Mouse (Mus musculus): ENCODE measurements around the gene Them7. TPM values are rescaled to one million over a fixed set of nuclear protein-coding genes. Genes with fewer than 3 reads are reported as not detected.

Them7 gene
- polyA plus RNA-seq, 1 experiment from 2014 or later = 0.98 TPM

DNA sequence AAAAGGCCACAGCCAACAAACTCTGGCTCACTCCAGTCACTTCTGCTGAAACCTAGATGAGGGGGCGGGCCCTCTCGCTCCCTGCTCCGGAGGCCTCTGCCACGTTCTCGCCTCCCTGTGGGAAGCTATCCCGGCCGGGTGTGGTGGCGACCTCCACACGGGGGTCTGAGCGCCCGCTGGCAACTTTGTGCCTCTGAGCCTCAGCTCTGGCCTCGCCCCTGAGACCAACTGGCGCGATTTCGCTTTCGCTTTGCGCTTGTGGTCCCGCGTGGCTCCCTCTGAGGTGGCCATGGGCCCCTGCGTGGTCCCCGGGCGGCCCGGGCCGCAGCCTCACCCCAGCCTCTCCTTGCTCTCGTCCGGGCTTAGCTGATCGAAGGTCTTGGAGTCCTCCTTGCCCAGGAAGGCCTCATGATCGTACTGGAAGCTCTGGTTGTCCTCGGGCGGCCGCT, 174.5 kb downstream of the Them7 start:
- H3K4me1 ChIP-seq (ENCODE audit: control insufficient read depth, insufficient read depth, low read length) = peaks cover 27% of the 10 kb centered on the region
- peak; percentile 58 for ATAC-seq (replicated peaks; ENCODE audit: extremely low read depth, insufficient read depth, low FRiP score)
- WGBS = 0% methylated on average over 31 of the region's 31 CpGs
- H3K9ac ChIP-seq (ENCODE audit: low read length) = peak overlapping the region; percentile 91
- H3K36me3 ChIP-seq (ENCODE audit: control insufficient read depth, insufficient read depth) = peaks cover 7% of the 10 kb centered on the region
- H3K27me3 ChIP-seq (ENCODE audit: control insufficient read depth, insufficient read depth, low read length) = no peaks in the 10 kb centered on the region
- peak overlapping the region; percentile 90 for H3K4me3 ChIP-seq (ENCODE audit: low read length)
- peak overlapping the region; percentile 95 for H3K27ac ChIP-seq (ENCODE audit: low read length)
- peak overlapping the region; percentile 72 for H3K4me2 ChIP-seq (ENCODE audit: low read depth, low read length)
- H3K9me3 ChIP-seq (replicated peaks; ENCODE audit: control insufficient read depth, low read length) = no peaks in the 10 kb centered on the region

- peak within 1 kb of the TSS; percentile 91 for H3K9ac ChIP-seq (ENCODE audit: low read length)
- peak within 1 kb of the TSS; percentile 95 for H3K27ac ChIP-seq (ENCODE audit: low read length)
- ATAC-seq (replicated peaks; ENCODE audit: extremely low read depth, insufficient read depth, low FRiP score) = peak; percentile 94
- peaks cover 27% of the 10 kb centered on the region for H3K4me1 ChIP-seq (ENCODE audit: control insufficient read depth, insufficient read depth, low read length)
- H3K9me3 ChIP-seq (replicated peaks; ENCODE audit: control insufficient read depth, low read length) = no peaks in the 10 kb centered on the region
- WGBS = 1% methylated on average over 54 of the region's 57 CpGs
- H3K4me2 ChIP-seq (ENCODE audit: low read depth, low read length) = peak within 1 kb of the TSS; percentile 72
- H3K36me3 ChIP-seq (ENCODE audit: control insufficient read depth, insufficient read depth) = peaks cover 3% of the 10 kb centered on the region
- H3K27me3 ChIP-seq (ENCODE audit: control insufficient read depth, insufficient read depth, low read length) = no peaks in the 10 kb centered on the region
- H3K4me3 ChIP-seq (ENCODE audit: low read length) = peak within 1 kb of the TSS; percentile 90
Measured at GRCm38 (mm10) chr2:105399085-105399891, 175.2 kb downstream of the Them7 start, which contains the start of gene Rcn1. Rcn1 (minus strand) TSS chr2:105399319.

- no peak overlapping the region for H3K4me3 ChIP-seq (ENCODE audit: low read length)
- no peak overlapping the region for H3K27ac ChIP-seq (ENCODE audit: low read length)
- WGBS = 91% methylated on average over 4 of the region's 4 CpGs
Measured at GRCm38 (mm10) chr2:105400558-105400957, 176.4 kb downstream of the Them7 start.

DNA sequence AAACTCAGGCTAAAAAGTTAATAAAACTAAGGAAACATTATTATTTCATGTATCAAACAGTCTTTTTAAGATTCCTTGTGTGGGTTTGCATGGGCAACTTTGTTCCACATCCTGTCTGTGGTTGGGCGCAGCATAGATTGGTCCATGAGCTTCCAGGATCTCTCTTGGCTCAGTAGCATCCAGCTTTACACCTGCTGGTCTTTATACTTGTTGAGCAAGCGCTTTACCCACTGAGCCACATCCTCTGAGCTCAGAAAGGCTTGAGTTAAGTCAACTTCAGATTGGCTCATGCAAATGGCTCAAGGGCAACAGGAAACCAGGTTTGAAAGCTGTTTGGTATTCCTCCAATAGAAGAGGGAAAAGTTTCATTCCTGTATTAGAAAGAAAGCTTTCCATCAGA, 178.1 kb downstream of the Them7 start:
- H3K4me3 ChIP-seq (ENCODE audit: low read length) = no peak overlapping the region
- no peak for ATAC-seq (replicated peaks; ENCODE audit: extremely low read depth, insufficient read depth, low FRiP score)
- H3K9ac ChIP-seq (ENCODE audit: low read length) = no peak overlapping the region
- H3K9me3 ChIP-seq (replicated peaks; ENCODE audit: control insufficient read depth, low read length) = no peaks in the 10 kb centered on the region
- H3K4me1 ChIP-seq (ENCODE audit: control insufficient read depth, insufficient read depth, low read length) = peaks cover 16% of the 10 kb centered on the region
- H3K36me3 ChIP-seq (ENCODE audit: control insufficient read depth, insufficient read depth) = no peaks in the 10 kb centered on the region
- no peak overlapping the region for H3K27ac ChIP-seq (ENCODE audit: low read length)
- WGBS = 79% methylated on average over 2 of the region's 2 CpGs
- no peaks in the 10 kb centered on the region for H3K27me3 ChIP-seq (ENCODE audit: control insufficient read depth, insufficient read depth, low read length)
- no peak overlapping the region for H3K4me2 ChIP-seq (ENCODE audit: low read depth, low read length)

More at GRCm38 (mm10) chr2:105400558-105400957, 176.4 kb downstream of the Them7 start:
- ATAC-seq (replicated peaks; ENCODE audit: extremely low read depth, insufficient read depth, low FRiP score) = no peak
- Histone ChIP-seq H3K9me3 (replicated peaks; ENCODE audit: control insufficient read depth, low read length) (no peaks in the 10 kb centered on the region), H3K4me2 (ENCODE audit: low read depth, low read length) (no peak overlapping the region), H3K27me3 (ENCODE audit: control insufficient read depth, insufficient read depth, low read length) (no peaks in the 10 kb centered on the region), H3K36me3 (ENCODE audit: control insufficient read depth, insufficient read depth) (no peaks in the 10 kb centered on the region), H3K4me1 (ENCODE audit: control insufficient read depth, insufficient read depth, low read length) (peaks cover 27% of the 10 kb centered on the region), H3K9ac (ENCODE audit: low read length) (no peak overlapping the region)

DNA sequence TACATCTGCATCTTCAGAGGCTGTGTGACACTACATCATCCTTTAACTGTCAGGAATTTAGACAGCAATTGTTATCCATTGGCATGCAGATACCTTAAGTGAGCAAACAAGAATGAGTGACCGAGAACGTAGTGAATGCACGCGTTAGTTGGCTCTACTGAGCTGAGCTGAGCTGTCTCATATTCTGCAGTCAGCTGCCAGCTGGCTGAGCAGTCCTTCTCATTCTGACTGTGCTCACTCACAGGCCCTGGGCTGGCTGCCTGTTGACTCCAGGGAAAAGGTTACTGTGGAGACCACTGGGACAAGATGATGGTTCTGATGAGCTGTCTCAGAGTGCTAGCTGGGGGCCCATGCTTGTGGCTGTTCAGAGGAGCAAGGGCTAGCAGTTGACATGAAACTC, 184.4 kb downstream of the Them7 start:
- H3K27ac ChIP-seq (ENCODE audit: low read length) = no peak overlapping the region
- ATAC-seq (replicated peaks; ENCODE audit: extremely low read depth, insufficient read depth, low FRiP score) = peak; percentile 55
- H3K4me2 ChIP-seq (ENCODE audit: low read depth, low read length) = no peak overlapping the region
- H3K4me1 ChIP-seq (ENCODE audit: control insufficient read depth, insufficient read depth, low read length) = no peaks in the 10 kb centered on the region; the same call in 1 of the 2 replicates
- H3K27me3 ChIP-seq (ENCODE audit: control insufficient read depth, insufficient read depth, low read length) = no peaks in the 10 kb centered on the region
- no peaks in the 10 kb centered on the region for H3K36me3 ChIP-seq (ENCODE audit: control insufficient read depth, insufficient read depth)
- no peaks in the 10 kb centered on the region for H3K9me3 ChIP-seq (replicated peaks; ENCODE audit: control insufficient read depth, low read length)
- WGBS = 33% methylated on average over 4 of the region's 4 CpGs
- no peak overlapping the region for H3K9ac ChIP-seq (ENCODE audit: low read length)
- H3K4me3 ChIP-seq (ENCODE audit: low read length) = no peak overlapping the region

- Histone ChIP-seq H3K36me3 (ENCODE audit: control insufficient read depth, insufficient read depth) (no peaks in the 10 kb centered on the region), H3K9me3 (replicated peaks; ENCODE audit: control insufficient read depth, low read length) (no peaks in the 10 kb centered on the region), H3K4me2 (ENCODE audit: low read depth, low read length) (no peak overlapping the region), H3K27me3 (ENCODE audit: control insufficient read depth, insufficient read depth, low read length) (no peaks in the 10 kb centered on the region), H3K9ac (ENCODE audit: low read length) (no peak overlapping the region), H3K4me1 (ENCODE audit: control insufficient read depth, insufficient read depth, low read length) (no peaks in the 10 kb centered on the region; the same call in 1 of the 2 replicates), H3K4me3 (ENCODE audit: low read length) (no peak overlapping the region), H3K27ac (ENCODE audit: low read length) (no peak overlapping the region)
- no peak for ATAC-seq (replicated peaks; ENCODE audit: extremely low read depth, insufficient read depth, low FRiP score)
- 95% methylated on average over 1 of the region's 1 CpGs for WGBS
Measured at GRCm38 (mm10) chr2:105409253-105409652, 185.1 kb downstream of the Them7 start.

DNA sequence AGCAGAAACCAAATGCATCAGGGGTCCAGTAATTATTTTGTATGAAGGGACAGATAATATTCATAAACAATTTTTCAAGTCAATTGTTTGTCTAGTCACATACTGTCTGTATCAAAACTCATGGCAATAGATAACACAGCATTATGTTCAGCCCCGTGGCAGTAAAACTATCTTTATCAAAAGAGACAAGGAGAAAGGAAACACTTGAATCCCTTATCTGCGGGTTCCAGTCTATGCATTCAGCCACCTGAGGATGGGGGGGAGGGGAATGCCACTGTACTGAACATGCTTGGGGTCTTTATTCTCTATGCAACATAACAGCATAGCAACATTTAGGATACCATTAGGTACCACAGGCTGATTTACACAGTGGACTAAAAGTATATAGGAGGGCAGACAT, 190.2 kb downstream of the Them7 start:
- ATAC-seq (replicated peaks; ENCODE audit: extremely low read depth, insufficient read depth, low FRiP score) = no peak
- WGBS = 30% methylated on average over 2 of the region's 2 CpGs
- Histone ChIP-seq H3K27ac (ENCODE audit: low read length) (no peak overlapping the region), H3K9ac (ENCODE audit: low read length) (no peak overlapping the region), H3K27me3 (ENCODE audit: control insufficient read depth, insufficient read depth, low read length) (no peaks in the 10 kb centered on the region), H3K4me1 (ENCODE audit: control insufficient read depth, insufficient read depth, low read length) (no peaks in the 10 kb centered on the region; the same call in 1 of the 2 replicates), H3K36me3 (ENCODE audit: control insufficient read depth, insufficient read depth) (no peaks in the 10 kb centered on the region), H3K4me3 (ENCODE audit: low read length) (no peak overlapping the region), H3K9me3 (replicated peaks; ENCODE audit: control insufficient read depth, low read length) (no peaks in the 10 kb centered on the region), H3K4me2 (ENCODE audit: low read depth, low read length) (no peak overlapping the region)

DNA sequence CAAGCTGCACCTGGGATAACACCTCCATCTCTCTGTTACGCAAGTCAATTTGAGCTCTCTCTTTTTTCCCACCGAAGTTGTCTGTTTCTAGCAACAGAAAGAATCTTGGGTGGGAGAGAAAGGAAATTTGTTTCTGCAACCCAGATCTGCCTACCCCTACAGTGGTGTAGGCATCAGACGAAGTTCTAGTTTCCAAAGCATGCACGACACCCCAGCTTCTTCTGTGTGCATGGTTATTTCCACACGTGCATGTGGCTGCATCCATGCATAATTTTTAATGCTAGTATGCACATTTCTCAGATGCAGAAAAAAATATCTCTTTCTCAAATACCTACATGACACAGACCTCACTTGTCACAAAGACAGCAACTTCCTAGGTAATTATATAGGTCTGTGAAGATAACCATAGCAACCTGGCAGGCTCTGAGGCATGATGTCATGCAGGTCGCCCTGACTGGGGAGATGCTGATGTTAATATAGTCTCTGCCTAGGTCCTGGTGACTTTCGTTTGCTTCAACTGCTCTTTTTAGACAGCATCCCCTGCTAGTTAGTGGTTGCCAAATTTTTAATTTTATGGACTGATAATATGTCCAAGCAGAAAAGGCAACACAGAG, 192.0 kb downstream of the Them7 start:
- no peak overlapping the region for H3K4me3 ChIP-seq (ENCODE audit: low read length)
- H3K9ac ChIP-seq (ENCODE audit: low read length) = no peak overlapping the region
- WGBS = 71% methylated on average over 7 of the region's 7 CpGs
- no peak overlapping the region for H3K27ac ChIP-seq (ENCODE audit: low read length)
- no peaks in the 10 kb centered on the region for H3K36me3 ChIP-seq (ENCODE audit: control insufficient read depth, insufficient read depth)
- H3K4me2 ChIP-seq (ENCODE audit: low read depth, low read length) = no peak overlapping the region
- no peaks in the 10 kb centered on the region for H3K27me3 ChIP-seq (ENCODE audit: control insufficient read depth, insufficient read depth, low read length)
- H3K4me1 ChIP-seq (ENCODE audit: control insufficient read depth, insufficient read depth, low read length) = no peaks in the 10 kb centered on the region; the same call in 1 of the 2 replicates
- H3K9me3 ChIP-seq (replicated peaks; ENCODE audit: control insufficient read depth, low read length) = peaks cover 3% of the 10 kb centered on the region; the same call in 1 of the 2 replicates
- no peak for ATAC-seq (replicated peaks; ENCODE audit: extremely low read depth, insufficient read depth, low FRiP score)

All from heart, embryonic 16.5 days (tissue).